Mouse (Mus musculus) MEL (cell line): Measurements from ENCODE around the gene Adgrf5. TPM values are rescaled to one million over a fixed set of nuclear protein-coding genes. Genes with fewer than 3 reads are reported as not detected.

Source experiments
- DNase-seq: peaks from one replicate; pipeline ENCODE4 v3.0.0; 2011; ENCODE audit warnings: low read depth, low spot score
- H3K27ac ChIP-seq: 2 replicates; pipeline ENCODE4 v1.5.1; 2012; ENCODE audit warnings: low read depth, mild to moderate bottlenecking, control low read depth, low read length, moderate library complexity; ENCODE audit not compliant: control insufficient read depth
- H3K27me3 ChIP-seq, 2 experiments: fragments of 150-350 bp in 1 of 2; sonication (generic) in 1 of 2; 2 replicates each; pipeline ENCODE4 v1.6.1; 2012; ENCODE audit warnings: low read length in 2 of 2, mild to moderate bottlenecking in 2 of 2, improper control_type of control experiment in 1 of 2, moderate library complexity in 1 of 2; ENCODE audit not compliant: insufficient read depth in 2 of 2, control insufficient read depth in 1 of 2
- H3K36me3 ChIP-seq, 2 experiments: 2 replicates each; pipeline ENCODE4 v1.6.1; 2012 to 2014; ENCODE audit warnings: low read length in 2 of 2, improper control_type of control experiment in 1 of 2, inconsistent platforms in 1 of 2, mild to moderate bottlenecking in 1 of 2; ENCODE audit not compliant: insufficient read depth in 2 of 2, control insufficient read depth in 1 of 2
- H3K4me1 ChIP-seq, 2 experiments: fragments of 150-350 bp in 1 of 2; sonication (generic) in 1 of 2; 2 replicates each; pipeline ENCODE4 v1.6.1; 2012; ENCODE audit warnings: low read length in 2 of 2, improper control_type of control experiment in 1 of 2, mild to moderate bottlenecking in 1 of 2; ENCODE audit not compliant: insufficient read depth in 2 of 2, control insufficient read depth in 1 of 2
- H3K4me3 ChIP-seq, 2 experiments: fragments of 150-350 bp in 1 of 2; sonication (generic) in 1 of 2; 2 replicates each; pipeline ENCODE4 v1.5.1; 2012; ENCODE audit warnings: low read depth in 2 of 2, low read length in 2 of 2, mild to moderate bottlenecking in 2 of 2, moderate library complexity in 2 of 2, control low read depth in 1 of 2, improper control_type of control experiment in 1 of 2; ENCODE audit not compliant: control insufficient read depth in 1 of 2, insufficient read depth in 1 of 2
- H3K79me2 ChIP-seq: 2 replicates; pipeline ENCODE4 v1.6.1; 2012; ENCODE audit warnings: mild to moderate bottlenecking, low read length, moderate library complexity; ENCODE audit not compliant: control insufficient read depth, poor library complexity, insufficient read depth
- H3K9ac ChIP-seq: 2 replicates; pipeline ENCODE4 v1.6.1; 2012; ENCODE audit warnings: low read depth, mild to moderate bottlenecking, control low read depth, low read length, moderate library complexity; ENCODE audit not compliant: control insufficient read depth, poor library complexity, severe bottlenecking
- H3K9me3 ChIP-seq: fragments of 150-350 bp; sonication (generic); replicated peaks from 2 replicates; pipeline ENCODE4 v1.6.1; 2012; ENCODE audit warnings: mild to moderate bottlenecking, low read length, improper control_type of control experiment, moderate library complexity; ENCODE audit not compliant: insufficient read depth
- BHLHE40 ChIP-seq: IDR thresholded peaks from 2 replicates; pipeline ENCODE4 v1.6.1; 2012; ENCODE audit warnings: low read depth, mild to moderate bottlenecking, inconsistent platforms, low read length, improper control_type of control experiment, borderline replicate concordance
- CHD1 ChIP-seq: IDR thresholded peaks from 2 replicates; pipeline ENCODE4 v1.6.1; 2012; ENCODE audit warnings: low read depth, mild to moderate bottlenecking, inconsistent platforms, low read length, improper control_type of control experiment
- CHD2 ChIP-seq: IDR thresholded peaks from 2 replicates; pipeline ENCODE4 v1.6.1; 2011; ENCODE audit warnings: low read length, improper control_type of control experiment
- CTCF ChIP-seq, 3 experiments: IDR thresholded peaks in 2 of 3; conservative IDR thresholded peaks in 1 of 3; 2 replicates each; pipeline ENCODE4 v1.5.1; 2011 to 2012; ENCODE audit warnings: low read length in 3 of 3, low read depth in 2 of 3, mild to moderate bottlenecking in 2 of 3, improper control_type of control experiment in 1 of 3, inconsistent platforms in 1 of 3, mixed read lengths in 1 of 3, moderate library complexity in 1 of 3; ENCODE audit not compliant: control insufficient read depth in 1 of 3, insufficient read depth in 1 of 3, poor library complexity in 1 of 3, severe bottlenecking in 1 of 3
- E2F4 ChIP-seq: IDR thresholded peaks from 2 replicates; pipeline ENCODE4 v1.6.1; 2011; ENCODE audit warnings: low read depth, low read length, improper control_type of control experiment, borderline replicate concordance
- EP300 ChIP-seq, 2 experiments: IDR thresholded peaks; 2 replicates each; pipeline ENCODE4 v1.6.1; 2011; ENCODE audit warnings: improper control_type of control experiment in 2 of 2, low read length in 2 of 2, low read depth in 1 of 2, mild to moderate bottlenecking in 1 of 2
- ETS1 ChIP-seq: IDR thresholded peaks from 2 replicates; pipeline ENCODE4 v1.6.1; 2012; ENCODE audit warnings: low read depth, mild to moderate bottlenecking, inconsistent platforms, low read length, improper control_type of control experiment, moderate library complexity
- GABPA ChIP-seq: IDR thresholded peaks from 2 replicates; pipeline ENCODE4 v1.6.1; 2012; ENCODE audit warnings: low read depth, mild to moderate bottlenecking, inconsistent platforms, low read length, improper control_type of control experiment, moderate library complexity
- MAZ ChIP-seq: IDR thresholded peaks from 2 replicates; pipeline ENCODE4 v1.6.1; 2012; ENCODE audit warnings: low read depth, mild to moderate bottlenecking, inconsistent platforms, low read length, improper control_type of control experiment
- MEF2A ChIP-seq: IDR thresholded peaks from 2 replicates; pipeline ENCODE4 v1.6.1; 2014; ENCODE audit warnings: low read depth, mild to moderate bottlenecking, inconsistent platforms, low read length, improper control_type of control experiment; ENCODE audit not compliant: poor library complexity, insufficient replicate concordance, severe bottlenecking; ENCODE audit errors: extremely low read depth
- MYC ChIP-seq: IDR thresholded peaks from 2 replicates; pipeline ENCODE4 v1.6.1; 2011; ENCODE audit warnings: low read depth, mild to moderate bottlenecking, low read length, improper control_type of control experiment, moderate library complexity
- NELFE ChIP-seq: IDR thresholded peaks from 2 replicates; pipeline ENCODE4 v1.6.1; 2011; ENCODE audit warnings: low read depth, low read length, improper control_type of control experiment
- NRF1 ChIP-seq: IDR thresholded peaks from 2 replicates; pipeline ENCODE4 v1.6.1; 2014; ENCODE audit warnings: low read depth, mild to moderate bottlenecking, inconsistent platforms, low read length, improper control_type of control experiment, moderate library complexity; ENCODE audit not compliant: poor library complexity, insufficient read depth, severe bottlenecking
- POLR2A ChIP-seq, 2 experiments: IDR thresholded peaks; 2 replicates each; pipeline ENCODE4 v1.6.1; 2011 to 2012; ENCODE audit warnings: low read length in 2 of 2, mild to moderate bottlenecking in 2 of 2, control low read depth in 1 of 2, improper control_type of control experiment in 1 of 2, low read depth in 1 of 2, moderate library complexity in 1 of 2; ENCODE audit not compliant: control insufficient read depth in 1 of 2, insufficient read depth in 1 of 2, poor library complexity in 1 of 2
- POLR2AphosphoS2 ChIP-seq: IDR thresholded peaks from 2 replicates; pipeline ENCODE4 v1.6.1; 2011; ENCODE audit warnings: low read length, improper control_type of control experiment
- POLR2AphosphoS5 ChIP-seq: IDR thresholded peaks from 2 replicates; pipeline ENCODE4 v1.6.1; 2012; ENCODE audit warnings: low read depth, borderline replicate concordance, mild to moderate bottlenecking, inconsistent platforms, low read length, moderate library complexity, mixed read lengths
- SMC3 ChIP-seq: IDR thresholded peaks from 2 replicates; pipeline ENCODE4 v1.6.1; 2011; ENCODE audit warnings: low read depth, low read length, improper control_type of control experiment
- TCF12 ChIP-seq: IDR thresholded peaks from 2 replicates; pipeline ENCODE4 v1.6.1; 2014; ENCODE audit warnings: low read depth, mild to moderate bottlenecking, inconsistent platforms, low read length, improper control_type of control experiment, moderate library complexity
- UBTF ChIP-seq: IDR thresholded peaks from 2 replicates; pipeline ENCODE4 v1.6.1; 2012; ENCODE audit warnings: low read depth, mild to moderate bottlenecking, inconsistent platforms, low read length, improper control_type of control experiment, moderate library complexity, borderline replicate concordance; ENCODE audit not compliant: insufficient read depth
- USF2 ChIP-seq, 2 experiments: IDR thresholded peaks; 2 replicates each; pipeline ENCODE4 v1.6.1; 2011 to 2012; ENCODE audit warnings: improper control_type of control experiment in 2 of 2, low read length in 2 of 2, borderline replicate concordance in 1 of 2, inconsistent platforms in 1 of 2, low read depth in 1 of 2, mild to moderate bottlenecking in 1 of 2; ENCODE audit not compliant: insufficient read depth in 1 of 2
- ZKSCAN1 ChIP-seq: IDR thresholded peaks from 2 replicates; pipeline ENCODE4 v1.6.1; 2012; ENCODE audit warnings: low read depth, mild to moderate bottlenecking, inconsistent platforms, low read length, improper control_type of control experiment, moderate library complexity
- ZMIZ1 ChIP-seq: IDR thresholded peaks from 2 replicates; pipeline ENCODE4 v1.6.1; 2012; ENCODE audit warnings: low read depth, mild to moderate bottlenecking, inconsistent platforms, low read length, improper control_type of control experiment, moderate library complexity
- polyA plus RNA-seq, 2 experiments: library from polyadenylated mRNA; stranded (reverse) in 1 of 2; unstranded in 1 of 2; fragments of >175 nt in 1 of 2; fragments of >200 nt in 1 of 2; gene quantifications; 2 replicates each; pipeline versions ENCODE4 v1.2.1 to v1.2.4; 2012; ENCODE audit warnings: low replicate concordance in 2 of 2, low read depth in 1 of 2; ENCODE audit not compliant: insufficient read length in 2 of 2, insufficient read depth in 1 of 2, missing spikeins in 1 of 2
- total RNA-seq: library from RNA; depleted of rRNA; stranded (reverse); fragments of 300-350 nt; gene quantifications from 2 replicates; pipeline ENCODE4 v1.2.3, GENCODE M21; 2012

The Adgrf5 gene
- total and polyA plus RNA-seq, 3 experiments, result not detected

DNA sequence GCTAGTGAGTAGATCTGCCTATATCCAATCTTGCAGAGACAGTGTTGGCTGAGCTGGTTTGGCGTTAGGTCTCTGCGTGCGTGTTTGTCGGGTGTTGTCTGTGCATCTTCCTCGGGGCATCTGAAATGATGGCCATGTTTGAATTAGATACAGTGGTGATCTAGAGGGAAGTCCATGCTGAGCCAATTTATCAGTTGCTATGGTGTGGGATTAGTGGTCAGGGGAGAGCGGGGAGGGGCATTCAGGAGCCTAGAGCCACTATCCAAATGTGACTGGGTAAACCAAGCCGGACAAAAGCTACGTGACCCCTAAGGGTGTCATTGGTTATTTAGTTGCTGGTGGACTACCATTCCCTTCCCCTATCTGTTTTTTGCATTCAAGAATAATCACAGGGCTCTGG is 33.4 kb downstream of the Adgrf5 start:
- Histone ChIP-seq H3K79me2 (no peaks in the 10 kb centered on the region), H3K9ac (no peak overlapping the region), H3K27ac (no peak overlapping the region), H3K4me1 (no peaks in the 10 kb centered on the region), H3K36me3 (no peaks in the 10 kb centered on the region), H3K4me3 (no peak overlapping the region), H3K9me3 (no peaks in the 10 kb centered on the region), H3K27me3 (no peaks in the 10 kb centered on the region)
- no peak for TF ChIP-seq UBTF
- no peak for TF ChIP-seq CTCF (IDR thresholded peaks at IDR 0.05 in 2 of 3, conservative IDR thresholded peaks at IDR 0.05 in 1 of 3; ENCODE audit: control insufficient read depth in 1 of 3, insufficient read depth in 1 of 3, low read depth in 2 of 3, low read length in 3 of 3, poor library complexity in 1 of 3, severe bottlenecking in 1 of 3)
- TF ChIP-seq MAZ, result no peak
- TF ChIP-seq TCF12, result no peak
- TF ChIP-seq CHD2, result no peak
- no peak for TF ChIP-seq MEF2A
- no peak for TF ChIP-seq SMC3
- DNase-seq, result no peak

DNA sequence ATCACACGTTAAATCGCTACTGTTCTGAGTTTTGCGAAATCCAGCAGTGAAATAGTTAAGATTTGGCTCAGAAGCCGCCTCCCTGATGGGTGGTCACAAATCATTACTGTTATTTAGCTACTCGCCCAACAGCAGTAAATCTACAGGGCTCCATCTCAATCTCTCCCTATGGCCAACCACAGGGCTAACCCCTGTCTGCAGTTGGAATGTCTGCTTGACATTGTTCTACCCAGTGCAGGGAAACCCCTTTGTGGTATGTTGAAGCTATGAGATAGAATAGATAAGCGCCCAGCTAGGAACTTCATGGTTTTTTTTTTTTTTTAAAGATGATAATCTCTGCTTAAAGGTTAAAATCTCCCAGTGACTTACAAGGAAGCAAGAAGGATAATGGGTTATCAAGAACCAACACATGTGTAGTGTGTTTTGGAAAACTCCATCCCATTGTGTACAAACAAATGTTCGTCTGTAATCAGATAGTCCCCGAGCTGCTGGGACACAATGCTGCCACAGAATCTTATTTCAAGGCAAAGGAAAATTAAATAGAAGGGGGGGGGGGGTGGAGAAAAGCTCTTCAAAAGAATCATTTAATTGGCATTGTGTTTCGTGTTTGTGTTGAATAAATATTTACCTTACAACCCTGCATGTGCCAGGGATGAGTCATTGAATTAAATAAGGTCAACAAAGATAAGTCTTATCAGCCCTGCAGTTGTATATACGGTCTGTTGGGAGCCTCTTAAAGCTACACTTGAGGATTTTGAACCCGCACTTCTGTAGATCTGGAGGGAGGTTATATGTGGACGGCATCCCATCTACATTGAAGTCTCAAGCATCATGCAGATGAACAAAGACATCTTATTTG is 35.4 kb downstream of the Adgrf5 start:
- Histone ChIP-seq H3K9ac (no peak overlapping the region), H3K27me3 (no peaks in the 10 kb centered on the region), H3K4me1 (no peaks in the 10 kb centered on the region), H3K9me3 (no peaks in the 10 kb centered on the region), H3K4me3 (no peak overlapping the region), H3K27ac (no peak overlapping the region), H3K36me3 (no peaks in the 10 kb centered on the region), H3K79me2 (no peaks in the 10 kb centered on the region)
- no peak for TF ChIP-seq MYC
- no peak for TF ChIP-seq ETS1
- no peak for TF ChIP-seq MAZ
- TF ChIP-seq ZMIZ1, result no peak
- no peak for TF ChIP-seq POLR2AphosphoS2
- no peak for TF ChIP-seq NRF1
- no peak for TF ChIP-seq ZKSCAN1
- TF ChIP-seq NELFE, result no peak
- TF ChIP-seq GABPA, result no peak
- TF ChIP-seq POLR2A (IDR thresholded peaks at IDR 0.05; ENCODE audit: control insufficient read depth in 1 of 2, insufficient read depth in 1 of 2, low read depth in 1 of 2, low read length in 2 of 2, poor library complexity in 1 of 2), result no peak
- TF ChIP-seq E2F4, result no peak
- TF ChIP-seq EP300 (IDR thresholded peaks at IDR 0.05; ENCODE audit: low read depth in 1 of 2, low read length in 2 of 2), result no peak
- no peak for TF ChIP-seq CHD2
- TF ChIP-seq BHLHE40, result no peak
- TF ChIP-seq UBTF, result no peak
- no peak for TF ChIP-seq USF2 (IDR thresholded peaks at IDR 0.05; ENCODE audit: borderline replicate concordance in 1 of 2, insufficient read depth in 1 of 2, low read depth in 1 of 2, low read length in 2 of 2)
- TF ChIP-seq CHD1, result no peak
- TF ChIP-seq MEF2A, result no peak
- TF ChIP-seq POLR2AphosphoS5, result no peak
- DNase-seq, result no peak
